Comparison of ENCODE assay signal across 8 mouse cellular contexts in the genomic region with DNA sequence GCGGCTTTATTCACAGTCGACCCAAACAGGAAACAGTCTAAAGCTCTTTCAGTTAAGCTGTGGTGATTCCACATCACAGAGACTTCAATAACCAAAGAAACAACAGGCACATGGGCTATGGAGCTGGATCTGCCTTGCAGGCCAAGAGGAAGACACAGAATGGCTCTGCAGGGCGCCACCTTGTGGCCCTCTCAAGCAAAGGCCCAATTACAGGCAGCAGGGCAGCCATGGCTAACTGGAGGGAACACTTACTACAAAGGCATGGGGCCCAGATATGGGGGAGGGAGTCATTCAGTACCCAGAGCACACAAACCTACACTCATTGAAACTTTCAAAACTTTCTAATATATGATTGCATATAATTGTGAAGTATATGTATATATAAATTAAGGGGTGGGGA. TPM values are rescaled to one million over a fixed set of nuclear protein-coding genes. Genes with fewer than 3 reads are reported as not detected.
A peak's percentile ranks its signal among the peaks of the same experiment; 100 is the strongest.
DNase-seq lines count a peak whose midpoint lies in the region; ATAC-seq and TF ChIP-seq lines count a peak whose summit lies in the region.

No protein-coding gene starts in this region.

- H3K4me3 ChIP-seq in heart, embryonic 12.5 days = no peak overlapping the region
- H3K4me3 ChIP-seq in hindbrain, postnatal 0 days (ENCODE audit: low read length) = no peak overlapping the region
- no peak overlapping the region for H3K4me3 ChIP-seq in midbrain, embryonic 14.5 days (replicated peaks; ENCODE audit: low read depth, low read length)

- no peaks in the 10 kb centered on the region for H3K36me3 ChIP-seq in heart, embryonic 12.5 days
- no peaks in the 10 kb centered on the region for H3K36me3 ChIP-seq in hindbrain, postnatal 0 days (ENCODE audit: insufficient read depth, low read length)
- no peaks in the 10 kb centered on the region for H3K36me3 ChIP-seq in midbrain, embryonic 14.5 days (ENCODE audit: control insufficient read depth, insufficient read depth, low read length)

- no peak overlapping the region for H3K27ac ChIP-seq in heart, embryonic 12.5 days (ENCODE audit: poor library complexity, severe bottlenecking)
- H3K27ac ChIP-seq in hindbrain, postnatal 0 days = no peak overlapping the region
- H3K27ac ChIP-seq in midbrain, embryonic 14.5 days (replicated peaks; ENCODE audit: low read depth, low read length) = no peak overlapping the region

- H3K4me1 ChIP-seq in heart, embryonic 12.5 days (replicated peaks) = no peaks in the 10 kb centered on the region
- no peaks in the 10 kb centered on the region for H3K4me1 ChIP-seq in hindbrain, postnatal 0 days (ENCODE audit: insufficient read depth, low read length)
- H3K4me1 ChIP-seq in midbrain, embryonic 14.5 days (ENCODE audit: control insufficient read depth, insufficient read depth, low read length) = no peaks in the 10 kb centered on the region

- no peaks in the 10 kb centered on the region for H3K9me3 ChIP-seq in heart, embryonic 12.5 days (replicated peaks)
- H3K9me3 ChIP-seq in hindbrain, postnatal 0 days (ENCODE audit: low read length) = no peaks in the 10 kb centered on the region
- no peaks in the 10 kb centered on the region for H3K9me3 ChIP-seq in midbrain, embryonic 14.5 days (ENCODE audit: control insufficient read depth, low read length)

- ATAC-seq in heart, embryonic 12.5 days (ENCODE audit: insufficient number of reproducible peaks, low FRiP score) = no peak
- ATAC-seq in hindbrain, postnatal 0 days = peak; percentile 92
- ATAC-seq in midbrain, embryonic 14.5 days (ENCODE audit: low FRiP score, low TSS enrichment) = peak; percentile 48; the same call in 1 of the 2 replicates

- no peak overlapping the region for H3K4me2 ChIP-seq in heart, embryonic 12.5 days
- H3K4me2 ChIP-seq in hindbrain, postnatal 0 days (ENCODE audit: low read depth, low read length) = no peak overlapping the region
- H3K4me2 ChIP-seq in midbrain, embryonic 14.5 days (ENCODE audit: low read length) = no peak overlapping the region

- peaks cover 24% of the 10 kb centered on the region for H3K27me3 ChIP-seq in heart, embryonic 12.5 days (replicated peaks)
- H3K27me3 ChIP-seq in hindbrain, postnatal 0 days (ENCODE audit: insufficient read depth, low read length) = 0 out of 2 replicates have a peak, but pooled peaks cover 2% of the 10 kb centered on the region
- H3K27me3 ChIP-seq in midbrain, embryonic 14.5 days (ENCODE audit: control insufficient read depth, insufficient read depth, low read length) = no peaks in the 10 kb centered on the region

- TF ChIP-seq CTCF in hindbrain, postnatal 0 days (IDR thresholded peaks at IDR 0.05; ENCODE audit: low read depth) = peak; percentile 97

- no peak overlapping the region for H3K9ac ChIP-seq in heart, embryonic 12.5 days
- no peak overlapping the region for H3K9ac ChIP-seq in hindbrain, postnatal 0 days (replicated peaks; ENCODE audit: low read length)
- H3K9ac ChIP-seq in midbrain, embryonic 14.5 days (replicated peaks; ENCODE audit: low read length) = no peak overlapping the region

- DNase-seq in heart, adult 18-20 months = peak; percentile 74 to 79
- DNase-seq in cerebellum, adult 9-10 months = peak; percentile 92
- DNase-seq in forelimb bud, embryonic 11.5 days (ENCODE audit: low read depth, low spot score) = peak; percentile 84
- DNase-seq in hindbrain, postnatal 0 days (ENCODE audit: low spot score) = peak; percentile 92
- DNase-seq in left cerebral cortex, adult 8-10 months (ENCODE audit: low spot score in 2 of 2) = peak; percentile 60 to 64
- peak; percentile 89 for DNase-seq in midbrain, embryonic 14.5 days
- DNase-seq in spleen, adult 12 weeks (ENCODE audit: low spot score) = peak; percentile 31

- 7% methylated on average over 3 of the region's 3 CpGs for WGBS in heart, embryonic 12.5 days
- WGBS in hindbrain, postnatal 0 days = 15% methylated on average over 3 of the region's 3 CpGs
- WGBS in midbrain, embryonic 14.5 days = 11% methylated on average over 3 of the region's 3 CpGs

RNA-seq across cellular contexts. Expression of gene Ankmy1, which starts 7.6 kb away (rescaled TPM):
- not detected for total RNA-seq in heart, adult 18-20 months (2021)
- polyA plus RNA-seq in heart, embryonic 12.5 days (2016; fragmentation: Nextera tagmentation; extraction: Ambion mirVana) = 0.17 and 0.18 TPM in 2 replicates
- total RNA-seq in hindbrain, postnatal 0 days (2014; rRNA removed) = 0.25 TPM in 1 of 2 replicates, not detected in the other
- 0.39 and 0.62 TPM in 2 replicates for polyA plus RNA-seq in hindbrain, postnatal 0 days (2015; fragmentation: Nextera tagmentation; extraction: Ambion mirVana)
- total RNA-seq in left cerebral cortex, adult 8-10 months (2022) = under 1 TPM; 0.19 to 0.65 (median 0.26) TPM
- 1.6 and 2.6 TPM in 2 replicates for polyA plus RNA-seq in midbrain, embryonic 14.5 days (2014; fragmentation: Nextera tagmentation; extraction: Ambion mirVana)

RNA-seq across cellular contexts. Expression of gene Dusp28, which starts 11.7 kb away (rescaled TPM):
- 10 to 100 TPM; 16.9 to 18.5 TPM for total RNA-seq in heart, adult 18-20 months (2021)
- 10.3 and 11.0 TPM in 2 replicates for polyA plus RNA-seq in heart, embryonic 12.5 days (2016; fragmentation: Nextera tagmentation; extraction: Ambion mirVana)
- total RNA-seq in hindbrain, postnatal 0 days (2014; rRNA removed) = 25.2 and 36.6 TPM in 2 replicates
- 21.9 and 22.8 TPM in 2 replicates for polyA plus RNA-seq in hindbrain, postnatal 0 days (2015; fragmentation: Nextera tagmentation; extraction: Ambion mirVana)
- total RNA-seq in left cerebral cortex, adult 8-10 months (2022) = 10 to 100 TPM; 17.0 to 17.7 (median 17.2) TPM
- 14.2 and 14.4 TPM in 2 replicates for polyA plus RNA-seq in midbrain, embryonic 14.5 days (2014; fragmentation: Nextera tagmentation; extraction: Ambion mirVana)

RNA-seq across cellular contexts. Expression of gene Rnpepl1, which starts 15.5 kb away (rescaled TPM):
- 10 to 100 TPM; 69.4 to 69.9 TPM for total RNA-seq in heart, adult 18-20 months (2021)
- 37.2 and 38.9 TPM in 2 replicates for polyA plus RNA-seq in heart, embryonic 12.5 days (2016; fragmentation: Nextera tagmentation; extraction: Ambion mirVana)
- total RNA-seq in hindbrain, postnatal 0 days (2014; rRNA removed) = 58.2 and 64.9 TPM in 2 replicates
- polyA plus RNA-seq in hindbrain, postnatal 0 days (2015; fragmentation: Nextera tagmentation; extraction: Ambion mirVana) = 25.5 and 31.3 TPM in 2 replicates
- total RNA-seq in left cerebral cortex, adult 8-10 months (2022) = 10 to 100 TPM; 34.8 to 42.8 (median 36.7) TPM
- 26.8 and 34.9 TPM in 2 replicates for polyA plus RNA-seq in midbrain, embryonic 14.5 days (2014; fragmentation: Nextera tagmentation; extraction: Ambion mirVana)

RNA-seq across cellular contexts. Expression of gene Capn10, which starts 39.1 kb away (rescaled TPM):
- total RNA-seq in heart, adult 18-20 months (2021) = 1 to 10 TPM; 5.6 to 7.2 TPM
- polyA plus RNA-seq in heart, embryonic 12.5 days (2016; fragmentation: Nextera tagmentation; extraction: Ambion mirVana) = 18.2 and 19.1 TPM in 2 replicates
- total RNA-seq in hindbrain, postnatal 0 days (2014; rRNA removed) = 79.7 and 101 TPM in 2 replicates
- polyA plus RNA-seq in hindbrain, postnatal 0 days (2015; fragmentation: Nextera tagmentation; extraction: Ambion mirVana) = 50.4 and 51.0 TPM in 2 replicates
- total RNA-seq in left cerebral cortex, adult 8-10 months (2022) = 10 to 100 TPM; 33.9 to 42.2 (median 37.4) TPM
- 52.6 and 56.1 TPM in 2 replicates for polyA plus RNA-seq in midbrain, embryonic 14.5 days (2014; fragmentation: Nextera tagmentation; extraction: Ambion mirVana)

RNA-seq across cellular contexts. Expression of gene Gpr35, which starts 55.6 kb away (rescaled TPM):
- total RNA-seq in heart, adult 18-20 months (2021) = under 1 TPM; 0.59 to 0.62 TPM
- 0.35 and 1.0 TPM in 2 replicates for polyA plus RNA-seq in heart, embryonic 12.5 days (2016; fragmentation: Nextera tagmentation; extraction: Ambion mirVana)
- 0.32 and 0.42 TPM in 2 replicates for total RNA-seq in hindbrain, postnatal 0 days (2014; rRNA removed)
- 0.13 and 0.47 TPM in 2 replicates for polyA plus RNA-seq in hindbrain, postnatal 0 days (2015; fragmentation: Nextera tagmentation; extraction: Ambion mirVana)
- under 1 TPM in 3 of 4 experiments, not detected in 1; 0.13 to 0.18 (median 0.14) TPM for total RNA-seq in left cerebral cortex, adult 8-10 months (2022)
- 0.16 and 1.3 TPM in 2 replicates for polyA plus RNA-seq in midbrain, embryonic 14.5 days (2014; fragmentation: Nextera tagmentation; extraction: Ambion mirVana)

Comparison
In these comparisons a context has a peak if more than half of its experiments do, and no peak if none do; other contexts are left out.
1. DNase-seq: peak in every context shown above with its lines; median percentile 92 in cerebellum, adult 9-10 months; 92 in hindbrain, postnatal 0 days; 89 in midbrain, embryonic 14.5 days; 84 in forelimb bud, embryonic 11.5 days; 76 in heart, adult 18-20 months; 62 in left cerebral cortex, adult 8-10 months; 31 in spleen, adult 12 weeks.